Mouse (Mus musculus) spleen, adult 2 months (tissue): ENCODE data around the gene Mpo.
A peak's percentile ranks its signal among the peaks of the same experiment; 100 is the strongest.

ENCODE experiments used
- CTCF ChIP-seq: fragments of 200-500 bp; IDR thresholded peaks from 2 replicates; pipeline ENCODE4 v1.5.1; 2011; ENCODE audit warnings: mild to moderate bottlenecking, inconsistent platforms; ENCODE audit not compliant: insufficient read depth, insufficient read length, insufficient replicate concordance; ENCODE audit errors: extremely low read depth
- POLR2A ChIP-seq: fragments of 200-500 bp; IDR thresholded peaks from 2 replicates; pipeline ENCODE4 v1.6.1; 2011; ENCODE audit warnings: low read depth, low read length, inconsistent platforms

DNA sequence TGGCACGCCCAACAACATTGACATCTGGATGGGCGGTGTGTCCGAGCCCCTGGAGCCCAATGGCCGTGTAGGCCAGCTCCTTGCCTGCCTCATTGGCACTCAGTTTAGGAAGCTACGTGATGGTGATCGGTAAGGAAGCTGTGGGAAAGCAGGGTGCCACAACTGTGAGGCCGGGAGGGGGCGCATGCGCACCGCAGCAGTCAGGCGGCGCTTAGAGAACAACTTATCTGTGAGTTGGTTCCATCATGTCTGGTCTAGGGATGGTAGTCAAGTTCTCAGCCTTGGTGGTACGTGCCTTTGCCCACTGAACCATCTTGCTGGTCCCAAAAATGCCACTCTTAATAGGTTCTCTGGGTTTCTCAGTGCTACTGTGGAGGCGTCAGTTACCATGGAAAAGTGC, 9.2 kb downstream of the Mpo start:
- TF ChIP-seq CTCF (peak; percentile 19; the same call in 1 of the 2 replicates), POLR2A (no peak)
